Mouse (Mus musculus) monocyte, adult 5-6 weeks (primary cell): ENCODE data around the gene Gm49342. TPM values are rescaled to one million over a fixed set of nuclear protein-coding genes. Genes with fewer than 3 reads are reported as not detected.

Source experiments
- total RNA-seq: library from RNA; stranded (forward); fragments of 200-1000, 200-491, 200-594 nt; gene quantifications from 3 replicates; pipeline ENCODE4 v1.2.3, GENCODE M21; 2017

The Gm49342 gene
- total RNA-seq, 1 experiment from 2014 or later: 10.8 TPM

Other genes starting within 250 kb of the Gm49342 start
- not detected in 3 replicates for gene Olfr748, start 237.1 kb upstream of the Gm49342 start, total RNA-seq
- gene Olfr749, start 199.4 kb upstream of the Gm49342 start, total RNA-seq: not detected in 3 replicates
- gene Ttc5, start 159.0 kb upstream of the Gm49342 start, total RNA-seq: 55.8 to 70.2 TPM (median 65.8 TPM) in 3 replicates
- gene Ccnb1ip1, start 136.8 kb upstream of the Gm49342 start, total RNA-seq: not detected in 3 replicates
- 85.4 to 96.9 TPM (median 86.6 TPM) in 3 replicates for gene Parp2, start 136.7 kb upstream of the Gm49342 start, total RNA-seq
- 60.9 to 144 TPM (median 125 TPM) in 3 replicates for gene Tep1, start 74.0 kb upstream of the Gm49342 start, total RNA-seq
- gene Klhl33, start 47.0 kb upstream of the Gm49342 start, total RNA-seq: not detected in 3 replicates
- 51.7 to 66.4 TPM (median 58.2 TPM) in 3 replicates for gene Osgep, start 19.6 kb upstream of the Gm49342 start, total RNA-seq
- gene Apex1, start 19.5 kb upstream of the Gm49342 start, total RNA-seq: 8.5 to 22.9 TPM (median 11.7 TPM) in 3 replicates
- 34.7 to 50.0 TPM (median 44.9 TPM) in 3 replicates for gene Pip4p1, start 13.7 kb upstream of the Gm49342 start, total RNA-seq
- 61.9 to 69.4 TPM (median 68.2 TPM) in 3 replicates for gene Pnp, start 13.4 kb upstream of the Gm49342 start, total RNA-seq
- 1.9 to 3.0 TPM (median 1.9 TPM) in 3 replicates for gene Pnp2, start 11.5 kb downstream of the Gm49342 start, total RNA-seq
- gene Rnase10, start 63.2 kb downstream of the Gm49342 start, total RNA-seq: not detected in 3 replicates
- not detected in 3 replicates for gene Rnase9, start 97.4 kb downstream of the Gm49342 start, total RNA-seq
- gene Rnase11, start 105.6 kb downstream of the Gm49342 start, total RNA-seq: not detected in 3 replicates
- 1.1 TPM in 1 of 3 replicates, not detected in the others for gene Rnase12, start 113.1 kb downstream of the Gm49342 start, total RNA-seq
- gene Olfr750, start 129.9 kb downstream of the Gm49342 start, total RNA-seq: not detected in 3 replicates
- gene Rnase4, start 146.6 kb downstream of the Gm49342 start, total RNA-seq: 10.2 to 19.2 TPM (median 14.1 TPM) in 3 replicates
- 0.75 to 1.2 TPM in 2 of 3 replicates, not detected in the other for gene Ang, start 146.6 kb downstream of the Gm49342 start, total RNA-seq
- gene Eddm3b, start 169.9 kb downstream of the Gm49342 start, total RNA-seq: not detected in 3 replicates
- gene Rnase6, start 179.4 kb downstream of the Gm49342 start, total RNA-seq: 198 to 426 TPM (median 345 TPM) in 3 replicates
- gene Rnase1, start 202.3 kb downstream of the Gm49342 start, total RNA-seq: not detected in 3 replicates
- gene Rnase2b, start 217.7 kb downstream of the Gm49342 start, total RNA-seq: not detected in 3 replicates